Mouse (Mus musculus): ENCODE measurements around the gene Afap1.
A peak's percentile ranks its signal among the peaks of the same experiment; 100 is the strongest.

GRCm38 (mm10) chr5:35870408-35871012, 22.6 kb upstream of the Afap1 start:
- peak; percentile 75 for TF ChIP-seq CTCF (IDR thresholded peaks at IDR 0.05; ENCODE audit: borderline replicate concordance, insufficient read depth, low read length)
- no peak for TF ChIP-seq POLR2A (IDR thresholded peaks at IDR 0.05; ENCODE audit: low read depth, low read length)

Data from embryonic fibroblast, embryonic 13.5 days (primary cell).